Mouse (Mus musculus) gastrocnemius, adult 2 months (tissue): ENCODE results near the gene Srp9. TPM values are rescaled to one million over a fixed set of nuclear protein-coding genes. Genes with fewer than 3 reads are reported as not detected.

Experiments
- DNase-seq: peaks from one replicate; pipeline ENCODE4 v3.0.0; 2022
- H3K27ac ChIP-seq: fragments of 200-600 bp; 2 replicates; pipeline ENCODE4 v1.8.1; 2022; ENCODE audit warnings: mild to moderate bottlenecking
- H3K4me3 ChIP-seq: fragments of 200-600 bp; 2 replicates; pipeline ENCODE4 v1.8.1; 2022; ENCODE audit warnings: mild to moderate bottlenecking, moderate library complexity
- CTCF ChIP-seq: fragments of 200-600 bp; IDR thresholded peaks from 2 replicates; pipeline ENCODE4 v1.8.1; 2022; ENCODE audit warnings: antibody characterized with exemption, mild to moderate bottlenecking, moderate library complexity
- intact Hi-C: fragments of 180-260 bp; cut with DNase I; formaldehyde crosslinking; loops from one replicate; pipeline ENCODE4 v1.15.1; 2025
- long read RNA-seq, 2 experiments: library from polyadenylated mRNA; stranded (forward); transcript quantifications; one replicate each; pipeline ENCODE4 v2.0.0; 2021
- total RNA-seq, 2 experiments: library from RNA; stranded (reverse); gene quantifications; 2 replicates each; pipeline ENCODE4 v1.2.3; 2021

Srp9 gene
- total RNA-seq, result 10 to 100 TPM; 41.1 to 44.9 TPM
- long read RNA-seq, experiment 1, transcript Srp9-201 (3 exons, 1,367 nt), result major isoform, 100 of 106 reads
- long read RNA-seq, experiment 1, partial matches to known transcripts, result 1 of 106 reads
- long read RNA-seq, experiment 1, other reads (novel, unspliced or antisense), result 1 of 106 reads
- long read RNA-seq, experiment 2, transcript Srp9-201 (3 exons, 1,367 nt), result major isoform, 102 of 111 reads
- long read RNA-seq, experiment 2, partial matches to known transcripts, result 0 of 111 reads
- long read RNA-seq, experiment 2, other reads (novel, unspliced or antisense), result 1 of 111 reads

DNA sequence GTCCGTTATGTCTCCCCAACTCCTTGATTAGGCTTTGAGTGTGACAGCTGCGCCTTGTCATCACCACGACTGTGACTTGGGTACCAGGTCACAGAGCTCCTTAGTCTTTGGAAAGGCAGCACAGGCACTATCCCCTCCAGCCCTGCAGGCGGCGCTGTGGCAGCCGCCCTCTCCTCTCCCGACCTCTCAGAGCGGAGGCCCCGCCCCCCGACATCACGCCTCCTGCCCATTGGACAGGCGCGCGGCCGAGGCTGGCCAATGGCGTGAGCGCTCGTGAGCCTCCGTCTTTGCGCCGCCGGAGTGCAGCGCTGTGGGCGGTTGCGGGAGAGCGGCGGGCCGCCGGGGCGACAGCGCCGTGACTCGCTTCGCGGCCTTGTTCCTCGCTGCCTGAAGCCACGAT, at the start of gene Srp9:
Srp9 (plus strand) TSS at position 232 of the 400 bp plus-strand sequence.
- TF ChIP-seq CTCF, result no peak
- peak within 1 kb of the TSS; percentile 96 for H3K27ac ChIP-seq
- DNase-seq, result peak; percentile 99
- intact Hi-C loops, result loop anchor here (10.0 kb wide), 1 partner anchor 400 kb away; no protein-coding TSS in a partner anchor
- H3K4me3 ChIP-seq, result peak within 1 kb of the TSS; percentile 91

DNA sequence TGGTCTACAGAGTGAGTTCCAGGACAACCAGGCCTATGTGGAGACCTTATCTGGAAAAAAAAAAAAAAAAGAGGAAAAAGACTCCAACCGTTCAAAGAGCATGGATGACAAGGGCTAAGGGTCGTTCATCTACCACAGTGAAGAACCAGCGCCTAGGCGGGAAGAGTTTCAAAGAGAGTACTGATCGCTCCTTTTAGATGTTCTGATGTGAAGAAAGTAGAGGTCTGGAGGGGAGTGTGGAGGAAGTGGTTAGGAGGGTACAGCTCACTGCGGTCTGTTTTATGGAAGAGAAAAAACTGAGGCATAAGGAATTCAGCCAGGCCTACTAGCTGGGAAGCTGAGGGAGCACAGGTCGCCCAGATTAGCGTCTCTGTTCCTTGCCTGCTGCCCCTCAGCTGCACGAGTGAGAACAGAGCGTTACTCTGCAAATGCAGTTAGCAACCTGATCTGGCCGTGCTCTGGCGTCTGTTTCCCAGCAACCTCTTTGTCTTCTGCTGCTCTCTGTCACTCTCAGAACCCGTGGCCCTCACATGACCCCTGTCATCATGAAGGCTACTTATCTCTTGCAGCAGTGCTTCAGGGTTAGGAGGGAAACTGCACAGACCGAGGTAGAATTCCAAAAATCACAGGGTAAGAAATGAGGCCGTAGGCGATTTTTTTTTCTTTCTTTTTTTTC, 42.7 kb upstream of the Srp9 start:
- TF ChIP-seq CTCF, result no peak
- intact Hi-C loops, result no loop called here
- DNase-seq, result no peak
- Histone ChIP-seq H3K27ac (no peak overlapping the region), H3K4me3 (no peak overlapping the region)

DNA sequence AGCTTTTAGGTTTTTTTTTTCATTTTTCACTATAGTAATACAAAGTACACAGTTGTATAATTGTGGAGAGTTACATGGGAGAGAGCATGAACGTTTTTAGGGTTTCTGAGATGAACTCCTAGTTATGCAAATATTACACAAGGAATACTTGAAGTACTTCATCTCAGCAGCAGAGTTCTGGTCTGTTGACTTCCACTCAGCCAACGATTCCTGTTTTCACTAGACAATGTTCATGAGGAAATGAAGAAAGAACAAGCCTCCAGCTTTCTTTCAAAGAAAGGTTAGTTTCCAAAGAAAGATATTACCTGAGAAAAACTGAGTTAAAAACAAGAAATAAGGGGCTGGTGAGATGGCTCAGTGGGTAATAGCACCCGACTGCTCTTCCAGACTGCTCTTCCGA, 41.1 kb upstream of the Srp9 start:
- Histone ChIP-seq H3K4me3 (no peak overlapping the region), H3K27ac (no peak overlapping the region)
- intact Hi-C loops, result no loop called here
- no peak for DNase-seq
- TF ChIP-seq CTCF, result no peak

DNA sequence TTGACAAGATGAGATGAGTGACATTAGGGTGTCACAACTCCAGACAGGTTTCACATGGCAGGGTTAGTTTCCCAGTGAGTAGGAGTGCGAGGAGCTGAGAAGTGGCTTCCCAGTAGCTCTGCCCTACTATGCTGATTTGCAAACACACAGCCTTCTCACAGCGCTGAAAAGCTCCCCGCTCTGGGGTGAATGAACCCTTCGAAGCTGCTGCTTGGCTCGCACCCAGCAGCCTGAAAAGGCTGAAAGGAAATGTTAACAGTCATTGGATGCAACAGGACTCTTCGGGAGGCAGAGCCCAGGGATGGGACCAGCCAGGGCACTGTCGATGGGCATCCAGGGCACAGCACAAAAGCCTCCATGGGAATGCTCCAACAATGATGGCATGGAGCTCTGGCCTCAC, 37.8 kb upstream of the Srp9 start:
- TF ChIP-seq CTCF, result no peak
- no peak for DNase-seq
- no peak overlapping the region for H3K4me3 ChIP-seq
- no peak overlapping the region for H3K27ac ChIP-seq
- intact Hi-C loops, result no loop called here

DNA sequence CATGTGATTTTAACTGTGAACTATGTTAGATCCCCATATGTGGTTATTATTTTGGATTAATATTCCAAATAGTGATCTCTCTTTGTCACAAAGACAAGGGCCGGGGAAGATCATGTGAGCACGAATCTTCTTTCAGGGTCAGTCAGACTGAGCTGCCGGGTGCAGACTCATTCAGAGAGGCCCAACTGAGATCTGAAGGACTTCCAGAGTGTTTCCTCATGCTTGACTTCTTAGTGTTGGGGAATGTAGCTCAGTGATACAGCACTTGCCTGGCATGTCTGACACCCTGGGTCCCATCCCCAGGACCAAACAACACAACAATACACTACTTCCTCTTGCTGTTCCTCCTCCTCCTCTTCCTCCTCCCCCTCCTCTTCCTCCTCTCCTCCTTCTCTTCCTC, 37.2 kb upstream of the Srp9 start:
- intact Hi-C loops, result no loop called here
- no peak for DNase-seq
- TF ChIP-seq CTCF, result no peak
- Histone ChIP-seq H3K4me3 (no peak overlapping the region), H3K27ac (no peak overlapping the region)

DNA sequence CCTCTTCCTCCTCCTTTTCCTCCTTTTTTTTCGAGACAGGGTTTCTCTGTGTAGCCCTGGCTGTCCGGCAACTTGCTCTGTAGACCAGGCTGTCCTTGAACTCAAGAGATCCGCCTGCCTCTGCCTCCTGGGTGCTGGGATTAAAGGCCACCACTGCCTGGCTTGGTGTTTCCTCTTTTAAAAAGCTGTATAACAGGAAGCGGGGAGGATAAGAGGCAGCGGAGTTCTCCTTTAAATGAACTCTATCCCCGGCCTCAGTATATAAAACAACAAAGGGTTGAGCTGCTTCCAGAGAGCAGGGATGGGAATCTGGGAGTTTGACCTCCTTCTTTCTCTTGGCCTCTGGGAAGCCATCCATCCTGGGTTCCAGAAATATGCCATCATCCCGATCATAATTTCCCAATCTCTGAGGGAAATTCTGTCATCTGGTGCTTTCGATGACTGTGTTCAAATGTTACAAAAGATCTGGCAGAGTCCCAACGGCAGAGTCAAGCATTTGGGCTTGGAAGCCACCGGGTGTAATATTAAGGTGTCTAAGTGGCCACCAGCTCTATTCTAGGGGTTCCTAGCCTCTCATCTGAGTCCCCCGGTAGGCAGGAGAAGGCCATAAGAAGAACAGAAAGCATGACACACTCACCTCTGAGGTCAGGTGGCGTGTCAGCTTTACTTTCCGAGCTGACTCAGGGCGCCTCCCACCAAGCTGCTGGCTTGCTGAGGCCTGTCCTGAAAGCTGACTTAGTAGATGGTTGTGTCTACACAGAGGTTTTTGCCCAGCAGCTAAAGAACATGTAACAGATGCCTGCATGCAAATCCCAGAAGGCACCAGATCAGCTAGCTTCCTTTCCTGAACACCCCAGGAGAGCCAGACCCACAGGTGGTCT, 36.5 kb upstream of the Srp9 start:
- peak overlapping the region; percentile 61 for H3K27ac ChIP-seq
- DNase-seq, result peak; percentile 56
- intact Hi-C loops, result no loop called here

DNA sequence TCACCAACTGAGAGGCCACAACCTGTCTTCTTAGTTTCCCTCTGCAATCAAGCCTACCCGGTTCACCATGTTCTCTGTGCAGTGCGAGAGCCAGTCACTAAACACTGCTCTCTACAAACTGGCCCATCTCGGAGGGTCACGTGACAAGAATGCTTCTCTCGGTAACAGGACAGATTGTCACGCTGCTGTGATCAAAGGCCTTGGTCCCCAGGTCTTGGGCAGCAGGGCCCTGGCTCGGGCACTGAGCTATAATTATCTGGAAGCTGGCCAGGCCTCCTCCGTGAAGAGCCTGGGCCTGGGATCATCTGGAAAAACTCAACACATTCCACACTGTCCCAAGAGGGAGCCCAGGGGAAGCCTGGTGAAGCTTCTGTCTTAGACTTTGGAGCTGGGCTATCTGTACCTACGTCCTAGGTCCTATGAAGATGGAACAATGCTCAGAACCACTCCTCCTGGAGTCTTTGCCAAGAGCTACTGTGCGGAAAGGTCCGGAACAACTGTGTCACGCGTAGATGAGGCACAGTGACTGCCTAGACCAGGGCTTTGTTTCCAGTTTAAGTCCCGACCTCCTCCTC, 35.6 kb upstream of the Srp9 start:
- H3K4me3 ChIP-seq, result no peak overlapping the region
- DNase-seq, result no peak
- H3K27ac ChIP-seq, result peak overlapping the region; percentile 61
- intact Hi-C loops, result no loop called here
- no peak for TF ChIP-seq CTCF

More for the DNA sequence above, 36.5 kb upstream of the Srp9 start:
- no peak for TF ChIP-seq CTCF
- no peak overlapping the region for H3K4me3 ChIP-seq

DNA sequence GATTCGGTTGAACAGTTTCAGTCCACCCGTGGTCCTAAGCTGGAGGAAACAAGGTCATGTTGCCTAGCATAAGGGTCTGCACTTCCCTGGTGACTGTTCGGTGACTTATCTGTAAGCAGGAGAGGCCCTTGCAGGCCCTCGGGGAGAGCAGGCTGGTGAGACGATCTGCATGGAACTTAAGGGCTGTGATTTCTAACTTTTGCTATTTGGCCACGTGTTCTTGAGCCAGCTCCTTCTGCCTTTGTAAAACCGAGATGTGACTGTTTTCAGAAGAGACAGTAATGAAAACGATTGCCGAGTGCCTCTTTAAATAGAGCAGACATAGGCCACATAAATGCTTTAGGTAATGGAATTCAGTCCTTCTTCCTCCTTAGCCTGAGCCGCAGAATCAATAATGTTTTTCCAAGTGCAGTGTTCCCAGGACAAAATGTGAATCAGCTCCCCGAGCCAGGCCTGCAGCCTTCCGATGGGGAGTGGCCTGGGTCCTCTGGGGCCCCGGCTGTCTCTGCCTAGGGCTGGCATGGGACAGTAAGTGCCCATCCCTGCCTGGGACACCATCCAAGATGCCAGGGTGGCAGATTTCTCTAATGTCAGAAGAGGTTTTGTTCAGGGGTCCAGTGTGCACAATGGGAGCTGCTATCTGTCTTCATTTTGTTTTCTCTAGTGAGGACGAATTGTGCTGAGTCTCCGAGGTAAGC, 34.8 kb upstream of the Srp9 start:
- no peak for DNase-seq
- Histone ChIP-seq H3K27ac (peak overlapping the region; percentile 61), H3K4me3 (0 out of 2 replicates have a peak overlapping the region, but pooled peaks have one; percentile 3)
- intact Hi-C loops, result no loop called here
- TF ChIP-seq CTCF, result no peak

DNA sequence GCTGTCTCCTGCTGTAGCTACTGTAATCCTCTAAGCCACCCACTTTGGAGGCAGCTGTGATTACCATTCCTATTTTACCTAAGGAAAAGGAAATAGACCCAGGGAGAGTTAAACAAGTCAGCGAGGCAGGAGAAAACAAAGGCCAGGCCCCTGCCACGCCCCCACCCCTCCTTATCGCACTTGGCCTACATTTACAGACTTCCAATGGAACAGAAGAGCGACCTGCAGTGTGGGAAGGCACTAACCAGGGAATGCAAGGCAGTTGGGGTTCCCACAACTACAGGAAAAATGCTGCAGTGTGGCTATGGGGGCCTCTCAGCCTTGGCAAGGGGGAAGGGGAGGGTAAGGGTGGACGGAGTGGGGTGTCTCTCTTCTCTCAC, 34.2 kb upstream of the Srp9 start:
- DNase-seq, result no peak
- H3K4me3 ChIP-seq, result no peak overlapping the region
- peak overlapping the region; percentile 61 for H3K27ac ChIP-seq
- TF ChIP-seq CTCF, result no peak
- intact Hi-C loops, result no loop called here

DNA sequence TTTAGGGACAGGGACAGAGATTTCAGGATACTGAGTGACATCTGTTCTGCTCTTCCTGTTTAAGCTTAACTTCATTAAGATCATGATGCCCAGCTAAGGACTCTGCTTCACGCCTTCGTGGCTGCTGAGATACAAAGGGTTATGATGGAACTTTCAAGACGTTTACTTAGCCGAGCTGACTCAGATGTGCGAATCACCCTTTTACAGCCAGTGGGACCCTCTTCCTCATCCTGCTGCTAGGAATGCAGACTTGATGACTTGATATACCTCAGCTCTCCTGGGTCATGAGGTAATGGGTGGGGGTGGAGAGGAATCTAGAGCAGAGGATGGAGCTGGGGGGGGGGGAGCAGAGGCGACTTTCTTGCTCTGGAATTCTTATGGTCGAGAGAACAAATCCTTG, 33.3 kb upstream of the Srp9 start:
- DNase-seq, result no peak
- Histone ChIP-seq H3K27ac (no peak overlapping the region), H3K4me3 (no peak overlapping the region)
- intact Hi-C loops, result no loop called here
- TF ChIP-seq CTCF, result no peak

DNA sequence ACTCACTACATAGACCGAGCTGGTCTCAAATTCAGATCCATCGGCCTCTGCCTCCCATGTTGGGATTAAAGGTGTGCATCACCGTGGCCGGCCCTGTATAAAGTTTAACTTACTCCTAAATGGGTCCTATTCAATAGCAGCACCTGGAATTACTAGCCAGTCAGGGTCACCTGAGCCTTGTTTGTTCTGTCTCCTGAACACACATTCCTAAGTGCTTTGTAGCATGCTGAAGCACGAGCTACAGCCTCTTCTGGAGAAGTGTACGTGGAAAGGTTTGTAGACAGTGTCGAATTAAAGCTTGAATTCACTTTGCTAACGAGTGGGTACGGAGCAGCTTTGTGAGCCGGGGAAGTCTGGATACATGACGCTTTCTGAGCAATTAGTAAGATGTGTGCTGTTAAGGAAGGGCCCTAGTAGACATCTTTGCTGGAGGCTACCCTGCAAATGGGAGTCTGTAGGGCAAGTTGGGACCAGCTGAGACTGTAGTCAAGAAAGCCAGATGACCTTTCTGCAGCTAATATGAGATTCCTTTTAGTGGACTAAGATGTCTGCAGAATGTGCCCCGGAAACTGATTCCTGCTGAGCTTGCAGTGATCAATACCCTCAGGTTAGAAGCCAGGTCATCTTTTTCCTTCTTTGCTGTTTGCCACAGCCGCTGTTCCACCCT, 32.7 kb upstream of the Srp9 start:
- H3K27ac ChIP-seq, result no peak overlapping the region
- H3K4me3 ChIP-seq, result no peak overlapping the region
- DNase-seq, result no peak
- no peak for TF ChIP-seq CTCF
- intact Hi-C loops, result no loop called here

DNA sequence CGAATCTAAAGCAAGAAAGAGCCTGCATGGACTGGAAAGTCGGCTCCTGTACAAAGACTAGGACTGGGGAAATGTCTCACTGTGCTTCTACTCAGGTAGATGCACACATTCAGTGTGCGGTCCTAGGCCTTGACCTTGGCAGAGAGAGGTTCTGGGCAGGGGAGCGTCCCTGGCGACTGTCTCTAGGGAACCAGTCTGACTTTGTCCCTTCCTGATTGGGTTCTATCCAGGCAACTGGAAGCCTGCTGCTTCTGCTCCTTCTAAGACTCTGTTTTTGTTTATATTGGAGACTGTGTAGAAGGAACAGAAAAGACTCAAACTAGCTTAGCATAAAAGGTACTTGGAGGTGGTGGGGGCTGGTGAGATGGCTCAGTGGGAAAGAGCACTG, 32.1 kb upstream of the Srp9 start:
- no peak for TF ChIP-seq CTCF
- intact Hi-C loops, result no loop called here
- no peak for DNase-seq
- Histone ChIP-seq H3K4me3 (no peak overlapping the region), H3K27ac (no peak overlapping the region)
